Mouse (Mus musculus) kidney, adult 2 months (tissue): ENCODE measurements around the gene Ephb3.

Experiments
- CTCF ChIP-seq: fragments of 200-500 bp; conservative IDR thresholded peaks from 2 replicates; pipeline ENCODE4 v1.5.1; 2011; ENCODE audit warnings: low read depth, mild to moderate bottlenecking, control low read depth, low read length, moderate library complexity, mixed read lengths; ENCODE audit not compliant: insufficient read depth, insufficient read length
- POLR2A ChIP-seq: fragments of 200-500 bp; IDR thresholded peaks from one replicate; pipeline ENCODE4 v1.6.1; 2011; ENCODE audit warnings: low read depth, low read length, control low read depth

- TF ChIP-seq CTCF: no peak
- no peak for TF ChIP-seq POLR2A
Observed at GRCm38 (mm10) chr16:21195260-21195866, 9.2 kb upstream of the Ephb3 start.
